Mouse (Mus musculus) hindbrain, embryonic 16.5 days (tissue): ENCODE measurements around the gene Zdhhc19. TPM values are rescaled to one million over a fixed set of nuclear protein-coding genes. Genes with fewer than 3 reads are reported as not detected.

Experiments
- ATAC-seq: fragments of 200-750 bp; cut with Nextera tagmentation; 2 replicates; pipeline ENCODE4 v1.8.0; 2017; ENCODE audit warnings: moderate TSS enrichment, moderate library complexity
- H3K27ac ChIP-seq: fragments of 300-500 bp; sonication (generic); 2 replicates; pipeline ENCODE4 v1.5.1; 2014; ENCODE audit warnings: low read depth, mild to moderate bottlenecking, control low read depth, low read length, moderate library complexity
- H3K27me3 ChIP-seq: fragments of 300-500 bp; sonication (generic); replicated peaks from 2 replicates; pipeline ENCODE4 v1.6.1; 2014; ENCODE audit warnings: low read length; ENCODE audit not compliant: control insufficient read depth, insufficient read depth
- H3K36me3 ChIP-seq: fragments of 300-500 bp; sonication (generic); 2 replicates; pipeline ENCODE4 v1.6.1; 2014; ENCODE audit warnings: mild to moderate bottlenecking, low read length, moderate library complexity, mixed read lengths; ENCODE audit not compliant: control insufficient read depth, insufficient read depth
- H3K4me1 ChIP-seq: fragments of 300-500 bp; sonication (generic); 2 replicates; pipeline ENCODE4 v1.6.1; 2014; ENCODE audit warnings: low read depth, low read length; ENCODE audit not compliant: control insufficient read depth, insufficient read depth
- H3K4me2 ChIP-seq: fragments of 300-500 bp; sonication (generic); 2 replicates; pipeline ENCODE4 v1.6.1; 2014; ENCODE audit warnings: mild to moderate bottlenecking, low read length, control low read depth, moderate library complexity
- H3K4me3 ChIP-seq: fragments of 300-500 bp; sonication (generic); 2 replicates; pipeline ENCODE4 v1.5.1; 2014; ENCODE audit warnings: mild to moderate bottlenecking, low read length, control low read depth, moderate library complexity
- H3K9ac ChIP-seq: fragments of 300-500 bp; sonication (generic); 2 replicates; pipeline ENCODE4 v1.6.1; 2014; ENCODE audit warnings: low read depth, mild to moderate bottlenecking, control low read depth, low read length, moderate library complexity
- H3K9me3 ChIP-seq: fragments of 300-500 bp; sonication (generic); 2 replicates; pipeline ENCODE4 v1.6.1; 2014; ENCODE audit warnings: mild to moderate bottlenecking, low read length, moderate library complexity; ENCODE audit not compliant: control insufficient read depth
- WGBS: fragments of 180-500 bp; shearing (Covaris S2); extraction: QIAGEN DNeasy Blood & Tissue Kit; methylation state at CpG from one replicate; pipeline ENCODE4 v1.1.7; 2014; 5-methylcytosine and 5-hydroxymethylcytosine counted together
- polyA plus RNA-seq: library from polyadenylated mRNA; unstranded; fragments of >200 nt; fragmentation: Nextera tagmentation; extraction: Ambion mirVana; gene quantifications from 2 replicates; pipeline ENCODE4 v1.2.1, GENCODE M21; 2015

Gene Zdhhc19
- polyA plus RNA-seq, 1 experiment from 2014 or later: not detected

GRCm38 (mm10) chr16:32460518-32460917 is 35.5 kb upstream of the Zdhhc19 start:
- H3K27me3 ChIP-seq: no peaks in the 10 kb centered on the region
- WGBS: 52% methylated on average over 4 of the region's 4 CpGs
- H3K27ac ChIP-seq: no peak overlapping the region
- H3K4me1 ChIP-seq: no peaks in the 10 kb centered on the region
- H3K4me2 ChIP-seq: no peak overlapping the region
- no peak overlapping the region for H3K9ac ChIP-seq
- no peak for ATAC-seq
- no peaks in the 10 kb centered on the region for H3K9me3 ChIP-seq
- H3K4me3 ChIP-seq: no peak overlapping the region
- H3K36me3 ChIP-seq: peaks cover 10% of the 10 kb centered on the region

GRCm38 (mm10) chr16:32461713-32462112 is 34.4 kb upstream of the Zdhhc19 start:
- WGBS: 97% methylated on average over 5 of the region's 5 CpGs
- no peak for ATAC-seq
- Histone ChIP-seq H3K9me3 (no peaks in the 10 kb centered on the region), H3K4me2 (no peak overlapping the region), H3K27me3 (no peaks in the 10 kb centered on the region), H3K27ac (no peak overlapping the region), H3K4me3 (no peak overlapping the region), H3K36me3 (peaks cover 10% of the 10 kb centered on the region), H3K4me1 (no peaks in the 10 kb centered on the region), H3K9ac (no peak overlapping the region)

- 93% methylated on average over 16 of the region's 16 CpGs for WGBS
- Histone ChIP-seq H3K9me3 (no peaks in the 10 kb centered on the region), H3K9ac (no peak overlapping the region), H3K4me3 (no peak overlapping the region), H3K27me3 (no peaks in the 10 kb centered on the region), H3K36me3 (peaks cover 18% of the 10 kb centered on the region), H3K4me1 (no peaks in the 10 kb centered on the region), H3K27ac (no peak overlapping the region), H3K4me2 (no peak overlapping the region)
- ATAC-seq: no peak
Observed at GRCm38 (mm10) chr16:32462950-32463349, 33.1 kb upstream of the Zdhhc19 start.

- Histone ChIP-seq H3K4me2 (no peak overlapping the region), H3K9ac (no peak overlapping the region), H3K4me1 (no peaks in the 10 kb centered on the region), H3K36me3 (peaks cover 19% of the 10 kb centered on the region), H3K9me3 (no peaks in the 10 kb centered on the region), H3K27me3 (no peaks in the 10 kb centered on the region), H3K27ac (no peak overlapping the region), H3K4me3 (no peak overlapping the region)
- no peak for ATAC-seq
- WGBS: 96% methylated on average over 2 of the region's 2 CpGs
Observed at GRCm38 (mm10) chr16:32463426-32463825, 32.6 kb upstream of the Zdhhc19 start.

- WGBS: no CpG with 5 or more reads among the region's 1 CpGs
- H3K4me3 ChIP-seq: no peak overlapping the region
- peaks cover 19% of the 10 kb centered on the region for H3K36me3 ChIP-seq
- no peak for ATAC-seq
- no peak overlapping the region for H3K27ac ChIP-seq
- H3K9ac ChIP-seq: no peak overlapping the region
- H3K27me3 ChIP-seq: no peaks in the 10 kb centered on the region
- H3K4me1 ChIP-seq: no peaks in the 10 kb centered on the region
- H3K4me2 ChIP-seq: no peak overlapping the region
- no peaks in the 10 kb centered on the region for H3K9me3 ChIP-seq
Observed at GRCm38 (mm10) chr16:32464908-32465307, 31.2 kb upstream of the Zdhhc19 start.

- peaks cover 29% of the 10 kb centered on the region for H3K36me3 ChIP-seq
- no peak overlapping the region for H3K9ac ChIP-seq
- H3K9me3 ChIP-seq: no peaks in the 10 kb centered on the region
- WGBS: 85% methylated on average over 3 of the region's 3 CpGs
- no peak overlapping the region for H3K27ac ChIP-seq
- H3K4me2 ChIP-seq: no peak overlapping the region
- H3K4me1 ChIP-seq: no peaks in the 10 kb centered on the region
- ATAC-seq: no peak
- no peak overlapping the region for H3K4me3 ChIP-seq
- H3K27me3 ChIP-seq: no peaks in the 10 kb centered on the region
Observed at GRCm38 (mm10) chr16:32468488-32468887, 27.6 kb upstream of the Zdhhc19 start.

GRCm38 (mm10) chr16:32469404-32470105 is 26.5 kb upstream of the Zdhhc19 start:
- 86% methylated on average over 5 of the region's 5 CpGs for WGBS
- H3K4me2 ChIP-seq: no peak overlapping the region
- no peak for ATAC-seq
- H3K36me3 ChIP-seq: peaks cover 29% of the 10 kb centered on the region
- no peak overlapping the region for H3K9ac ChIP-seq
- no peaks in the 10 kb centered on the region for H3K27me3 ChIP-seq
- no peaks in the 10 kb centered on the region for H3K9me3 ChIP-seq
- H3K4me1 ChIP-seq: no peaks in the 10 kb centered on the region
- no peak overlapping the region for H3K27ac ChIP-seq
- H3K4me3 ChIP-seq: no peak overlapping the region

- Histone ChIP-seq H3K27me3 (no peaks in the 10 kb centered on the region), H3K4me2 (no peak overlapping the region), H3K9me3 (no peaks in the 10 kb centered on the region), H3K4me3 (no peak overlapping the region), H3K27ac (no peak overlapping the region), H3K9ac (no peak overlapping the region), H3K4me1 (no peaks in the 10 kb centered on the region), H3K36me3 (peaks cover 22% of the 10 kb centered on the region)
- ATAC-seq: no peak
- 79% methylated on average over 7 of the region's 7 CpGs for WGBS
Observed at GRCm38 (mm10) chr16:32472276-32473015, 23.6 kb upstream of the Zdhhc19 start.

GRCm38 (mm10) chr16:32477315-32477714 is 18.8 kb upstream of the Zdhhc19 start:
- no peak overlapping the region for H3K4me2 ChIP-seq
- H3K36me3 ChIP-seq: peaks cover 3% of the 10 kb centered on the region; the same call in 1 of the 2 replicates
- no peak for ATAC-seq
- no peak overlapping the region for H3K4me3 ChIP-seq
- H3K9me3 ChIP-seq: no peaks in the 10 kb centered on the region
- no peaks in the 10 kb centered on the region for H3K27me3 ChIP-seq
- H3K9ac ChIP-seq: no peak overlapping the region
- no peaks in the 10 kb centered on the region for H3K4me1 ChIP-seq
- 91% methylated on average over 6 of the region's 6 CpGs for WGBS
- no peak overlapping the region for H3K27ac ChIP-seq
